Mouse (Mus musculus) intestine, embryonic 16.5 days (tissue): ENCODE data around the gene Clec16a. TPM values are rescaled to one million over a fixed set of nuclear protein-coding genes. Genes with fewer than 3 reads are reported as not detected.
A peak's percentile ranks its signal among the peaks of the same experiment; 100 is the strongest.

ENCODE experiments used
- ATAC-seq: fragments of 200-750 bp; cut with Nextera tagmentation; 2 replicates; pipeline ENCODE4 v1.8.0; 2017; ENCODE audit warnings: moderate TSS enrichment, moderate library complexity
- H3K27ac ChIP-seq: fragments of 300-500 bp; sonication (generic); 2 replicates; pipeline ENCODE4 v1.5.1; 2014; ENCODE audit warnings: mild to moderate bottlenecking, low read length
- H3K27me3 ChIP-seq: fragments of 300-500 bp; sonication (generic); replicated peaks from 2 replicates; pipeline ENCODE4 v1.6.1; 2014; ENCODE audit warnings: low read length, control low read depth, mixed read lengths; ENCODE audit not compliant: control insufficient read depth, insufficient read depth
- H3K36me3 ChIP-seq: fragments of 300-500 bp; sonication (generic); 2 replicates; pipeline ENCODE4 v1.6.1; 2014; ENCODE audit warnings: low read length, control low read depth; ENCODE audit not compliant: control insufficient read depth, insufficient read depth
- H3K4me1 ChIP-seq: fragments of 300-500 bp; sonication (generic); 2 replicates; pipeline ENCODE4 v1.6.1; 2014; ENCODE audit warnings: low read length, control low read depth, mixed read lengths; ENCODE audit not compliant: control insufficient read depth, insufficient read depth
- H3K4me2 ChIP-seq: fragments of 300-500 bp; sonication (generic); 2 replicates; pipeline ENCODE4 v1.6.1; 2014; ENCODE audit warnings: low read depth, low read length, control low read depth
- H3K4me3 ChIP-seq: fragments of 300-500 bp; sonication (generic); 2 replicates; pipeline ENCODE4 v1.5.1; 2014; ENCODE audit warnings: mild to moderate bottlenecking, low read length
- H3K9ac ChIP-seq: fragments of 300-500 bp; sonication (generic); 2 replicates; pipeline ENCODE4 v1.6.1; 2014; ENCODE audit warnings: low read depth, low read length
- H3K9me3 ChIP-seq: fragments of 300-500 bp; sonication (generic); 2 replicates; pipeline ENCODE4 v1.6.1; 2016; ENCODE audit warnings: low read length, control low read depth; ENCODE audit not compliant: control insufficient read depth
- WGBS: fragments of 180-500 bp; shearing (Covaris S2); extraction: QIAGEN DNeasy Blood & Tissue Kit; methylation state at CpG from one replicate; pipeline ENCODE4 v1.1.7; 2014; 5-methylcytosine and 5-hydroxymethylcytosine counted together
- polyA plus RNA-seq: library from polyadenylated mRNA; unstranded; fragments of >200 nt; fragmentation: Nextera tagmentation; extraction: Ambion mirVana; gene quantifications from 2 replicates; pipeline ENCODE4 v1.2.1, GENCODE M21; 2015

Clec16a gene
- polyA plus RNA-seq, 1 experiment from 2014 or later: 24.3 TPM

- H3K4me3 ChIP-seq: no peak overlapping the region
- WGBS: 82% methylated on average over 3 of the region's 3 CpGs
- H3K27me3 ChIP-seq: no peaks in the 10 kb centered on the region
- H3K9me3 ChIP-seq: no peaks in the 10 kb centered on the region
- H3K4me2 ChIP-seq: no peak overlapping the region
- ATAC-seq: no peak
- H3K36me3 ChIP-seq: no peaks in the 10 kb centered on the region
- H3K4me1 ChIP-seq: no peaks in the 10 kb centered on the region
- no peak overlapping the region for H3K9ac ChIP-seq
- no peak overlapping the region for H3K27ac ChIP-seq
Measured at GRCm38 (mm10) chr16:10528382-10528781, 16.8 kb upstream of the Clec16a start.

- Histone ChIP-seq H3K27me3 (no peaks in the 10 kb centered on the region), H3K9ac (no peak overlapping the region), H3K27ac (no peak overlapping the region), H3K4me3 (no peak overlapping the region), H3K4me2 (no peak overlapping the region), H3K4me1 (no peaks in the 10 kb centered on the region; the same call in 1 of the 2 replicates), H3K36me3 (no peaks in the 10 kb centered on the region), H3K9me3 (no peaks in the 10 kb centered on the region)
- WGBS: 87% methylated on average over 4 of the region's 4 CpGs
- no peak for ATAC-seq
Measured at GRCm38 (mm10) chr16:10530179-10530578, 15.0 kb upstream of the Clec16a start.

- no peaks in the 10 kb centered on the region for H3K36me3 ChIP-seq
Measured at GRCm38 (mm10) chr16:10533781-10534180, 11.4 kb upstream of the Clec16a start.

GRCm38 (mm10) chr16:10534567-10534966, 10.6 kb upstream of the Clec16a start:
- ATAC-seq: no peak
- no peaks in the 10 kb centered on the region for H3K9me3 ChIP-seq
- H3K9ac ChIP-seq: no peak overlapping the region
- peaks cover 2% of the 10 kb centered on the region; the same call in 1 of the 2 replicates for H3K4me1 ChIP-seq
- WGBS: 73% methylated on average over 7 of the region's 7 CpGs
- H3K4me3 ChIP-seq: no peak overlapping the region
- no peaks in the 10 kb centered on the region for H3K27me3 ChIP-seq
- no peaks in the 10 kb centered on the region for H3K36me3 ChIP-seq
- no peak overlapping the region for H3K4me2 ChIP-seq
- no peak overlapping the region for H3K27ac ChIP-seq

More at GRCm38 (mm10) chr16:10533781-10534180, 11.4 kb upstream of the Clec16a start:
- H3K4me2 ChIP-seq: no peak overlapping the region
- H3K27ac ChIP-seq: no peak overlapping the region
- H3K4me3 ChIP-seq: no peak overlapping the region
- no peak overlapping the region for H3K9ac ChIP-seq
- H3K4me1 ChIP-seq: no peaks in the 10 kb centered on the region; the same call in 1 of the 2 replicates
- H3K27me3 ChIP-seq: no peaks in the 10 kb centered on the region
- H3K9me3 ChIP-seq: no peaks in the 10 kb centered on the region
- 91% methylated on average over 4 of the region's 4 CpGs for WGBS
- ATAC-seq: no peak

- 79% methylated on average over 5 of the region's 5 CpGs for WGBS
- ATAC-seq: no peak
- no peak overlapping the region for H3K9ac ChIP-seq
Measured at GRCm38 (mm10) chr16:10536323-10536722, 8.8 kb upstream of the Clec16a start.

GRCm38 (mm10) chr16:10536961-10537360, 8.2 kb upstream of the Clec16a start:
- H3K4me3 ChIP-seq: no peak overlapping the region
- no peaks in the 10 kb centered on the region for H3K9me3 ChIP-seq
- H3K27ac ChIP-seq: no peak overlapping the region
- no peak overlapping the region for H3K9ac ChIP-seq
- 72% methylated on average over 3 of the region's 3 CpGs for WGBS
- no peaks in the 10 kb centered on the region for H3K36me3 ChIP-seq
- no peak overlapping the region for H3K4me2 ChIP-seq
- no peak for ATAC-seq
- H3K4me1 ChIP-seq: peaks cover 19% of the 10 kb centered on the region
- no peaks in the 10 kb centered on the region for H3K27me3 ChIP-seq

More at GRCm38 (mm10) chr16:10536323-10536722, 8.8 kb upstream of the Clec16a start:
- H3K36me3 ChIP-seq: no peaks in the 10 kb centered on the region
- peaks cover 18% of the 10 kb centered on the region for H3K4me1 ChIP-seq
- H3K4me2 ChIP-seq: no peak overlapping the region
- no peak overlapping the region for H3K4me3 ChIP-seq
- no peaks in the 10 kb centered on the region for H3K9me3 ChIP-seq
- no peak overlapping the region for H3K27ac ChIP-seq
- H3K27me3 ChIP-seq: no peaks in the 10 kb centered on the region

- Histone ChIP-seq H3K27ac (peak overlapping the region; percentile 46; the same call in 1 of the 2 replicates), H3K4me2 (peak overlapping the region; percentile 91), H3K27me3 (no peaks in the 10 kb centered on the region), H3K9ac (peak overlapping the region; percentile 89), H3K4me1 (peaks cover 23% of the 10 kb centered on the region), H3K9me3 (no peaks in the 10 kb centered on the region), H3K36me3 (no peaks in the 10 kb centered on the region), H3K4me3 (peak overlapping the region; percentile 84)
- 59% methylated on average over 16 of the region's 16 CpGs for WGBS
- no peak for ATAC-seq
Measured at GRCm38 (mm10) chr16:10540763-10541597, 4.2 kb upstream of the Clec16a start.

GRCm38 (mm10) chr16:10541598-10541930, 3.6 kb upstream of the Clec16a start:
- Histone ChIP-seq H3K4me3 (peak overlapping the region; percentile 84), H3K27me3 (no peaks in the 10 kb centered on the region)

GRCm38 (mm10) chr16:10542266-10542665, 2.9 kb upstream of the Clec16a start:
- peak overlapping the region; percentile 91 for H3K4me2 ChIP-seq
- H3K9me3 ChIP-seq: no peaks in the 10 kb centered on the region
- H3K9ac ChIP-seq: peak overlapping the region; percentile 89
- peak; percentile 10; the same call in 1 of the 2 replicates for ATAC-seq
- peak overlapping the region; percentile 84 for H3K27ac ChIP-seq
- H3K4me1 ChIP-seq: peaks cover 31% of the 10 kb centered on the region
- H3K36me3 ChIP-seq: no peaks in the 10 kb centered on the region
- H3K4me3 ChIP-seq: peak overlapping the region; percentile 84
- H3K27me3 ChIP-seq: no peaks in the 10 kb centered on the region
- 2% methylated on average over 22 of the region's 22 CpGs for WGBS

More at GRCm38 (mm10) chr16:10541598-10541930, 3.6 kb upstream of the Clec16a start:
- no peaks in the 10 kb centered on the region for H3K9me3 ChIP-seq
- H3K27ac ChIP-seq: peak overlapping the region; percentile 46; the same call in 1 of the 2 replicates
- ATAC-seq: no peak
- H3K36me3 ChIP-seq: no peaks in the 10 kb centered on the region
- H3K4me2 ChIP-seq: peak overlapping the region; percentile 91
- 20% methylated on average over 7 of the region's 7 CpGs for WGBS
- peaks cover 28% of the 10 kb centered on the region for H3K4me1 ChIP-seq
- peak overlapping the region; percentile 89 for H3K9ac ChIP-seq
